Mouse (Mus musculus) C2C12 (cell line): ENCODE data around the gene Cdc42ep5. TPM values are rescaled to one million over a fixed set of nuclear protein-coding genes. Genes with fewer than 3 reads are reported as not detected.

Experiments
- H3K27me3 ChIP-seq: one replicate; pipeline ENCODE4 v1.6.1; 2011; ENCODE audit not compliant: control insufficient read depth, insufficient read depth, insufficient read length
- H3K36me3 ChIP-seq: one replicate; pipeline ENCODE4 v1.6.1; 2011; ENCODE audit not compliant: control insufficient read depth, insufficient read depth
- H3K4me3 ChIP-seq: one replicate; pipeline ENCODE4 v1.5.1; 2011; ENCODE audit warnings: mild to moderate bottlenecking, control low read depth; ENCODE audit not compliant: poor library complexity, insufficient read depth, severe bottlenecking
- H3K79me2 ChIP-seq: one replicate; pipeline ENCODE4 v1.6.1; 2011; ENCODE audit not compliant: control insufficient read depth, insufficient read depth
- H3K79me3 ChIP-seq: one replicate; pipeline ENCODE4 v1.6.1; 2011; ENCODE audit warnings: low read depth, control low read depth
- H3ac ChIP-seq: one replicate; pipeline ENCODE3; 2011; ENCODE audit warnings: low read depth; ENCODE audit not compliant: control insufficient read depth, insufficient read length
- CEBPB ChIP-seq: IDR thresholded peaks from one replicate; pipeline ENCODE4 v1.6.1; 2011; ENCODE audit warnings: low read depth, mild to moderate bottlenecking, control low read depth, moderate library complexity
- CTCF ChIP-seq: IDR thresholded peaks from one replicate; pipeline ENCODE4 v1.5.1; 2011; ENCODE audit not compliant: control insufficient read depth, insufficient read depth, insufficient read length
- FOSL1 ChIP-seq: IDR thresholded peaks from one replicate; pipeline ENCODE4 v1.8.0; 2011; ENCODE audit warnings: mild to moderate bottlenecking, low read length; ENCODE audit not compliant: poor library complexity, insufficient read depth, severe bottlenecking
- MAX ChIP-seq: IDR thresholded peaks from one replicate; pipeline ENCODE4 v1.6.1; 2011; ENCODE audit warnings: mild to moderate bottlenecking, control low read depth
- MYOD1 ChIP-seq: IDR thresholded peaks from one replicate; pipeline ENCODE4 v1.6.1; 2011; ENCODE audit warnings: low read depth; ENCODE audit not compliant: control insufficient read depth, insufficient read length
- MYOG ChIP-seq: IDR thresholded peaks from one replicate; pipeline ENCODE4 v1.6.1; 2011; ENCODE audit not compliant: control insufficient read depth, insufficient read length; ENCODE audit errors: extremely low read depth
- USF1 ChIP-seq: IDR thresholded peaks from one replicate; pipeline ENCODE4 v1.6.1; 2011; ENCODE audit warnings: low read depth, mild to moderate bottlenecking, control low read depth, moderate library complexity
- polyA plus RNA-seq: library from polyadenylated mRNA; unstranded; fragments of >200 nt; fragmentation: generic; extraction: Trizol; gene quantifications from one replicate; pipeline ENCODE4 v1.2.1, GENCODE M21; 2012; ENCODE audit warnings: missing spikeins

The Cdc42ep5 gene
- polyA plus RNA-seq, 1 experiment: 26.1 TPM

DNA sequence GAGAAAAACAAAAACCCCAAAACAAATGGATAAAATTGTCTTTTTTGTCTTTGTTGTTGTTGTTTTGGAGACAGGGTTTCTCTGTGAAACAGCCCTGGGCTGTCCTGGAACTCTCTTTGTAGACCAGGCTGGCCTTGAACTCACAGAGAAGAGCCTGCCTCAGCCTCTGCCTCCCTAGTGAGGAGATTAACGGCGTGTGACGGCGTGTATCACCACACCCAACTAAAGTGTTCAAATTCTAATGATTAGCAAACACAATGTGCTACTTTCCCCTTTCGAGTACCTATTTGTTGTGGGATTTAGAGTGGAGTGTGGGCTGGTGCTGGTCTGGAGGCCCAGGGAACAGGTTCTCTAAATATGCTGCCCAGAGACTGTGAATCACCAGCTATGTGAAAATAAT, 29.7 kb downstream of the Cdc42ep5 start:
- Histone ChIP-seq H3K4me3 (no peak overlapping the region), H3K79me3 (peaks cover 28% of the 10 kb centered on the region), H3ac (no peak overlapping the region), H3K79me2 (peaks cover 46% of the 10 kb centered on the region), H3K36me3 (peaks cover 15% of the 10 kb centered on the region), H3K27me3 (no peaks in the 10 kb centered on the region)
- no peak for TF ChIP-seq USF1
- no peak for TF ChIP-seq MYOG
- no peak for TF ChIP-seq CTCF
- TF ChIP-seq MYOD1: no peak
- no peak for TF ChIP-seq MAX

DNA sequence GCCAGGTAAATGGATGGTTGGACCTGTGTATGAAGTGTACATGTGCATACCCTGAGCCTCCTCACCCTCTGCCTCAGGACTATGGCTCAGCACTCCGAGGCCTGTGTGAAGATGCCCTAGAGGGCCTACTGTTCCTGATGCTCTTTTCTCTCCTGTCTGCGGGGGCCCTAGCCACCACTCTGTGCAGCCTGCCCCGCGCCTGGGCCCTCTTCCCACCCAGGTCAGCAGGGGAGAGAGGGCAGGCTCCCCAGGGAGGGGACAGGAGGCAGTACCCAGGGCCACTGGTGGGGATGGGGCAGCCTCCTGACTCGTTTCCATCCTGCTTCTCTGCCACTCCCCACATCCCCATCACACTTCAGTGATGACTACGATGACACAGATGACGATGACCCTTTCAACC, 31.7 kb downstream of the Cdc42ep5 start:
- Histone ChIP-seq H3ac (no peak overlapping the region), H3K36me3 (no peaks in the 10 kb centered on the region), H3K27me3 (no peaks in the 10 kb centered on the region), H3K79me2 (peaks cover 27% of the 10 kb centered on the region), H3K79me3 (peaks cover 10% of the 10 kb centered on the region), H3K4me3 (no peak overlapping the region)
- TF ChIP-seq MYOG (no peak), USF1 (no peak), MYOD1 (no peak), CEBPB (no peak), CTCF (no peak), MAX (no peak), FOSL1 (no peak)

DNA sequence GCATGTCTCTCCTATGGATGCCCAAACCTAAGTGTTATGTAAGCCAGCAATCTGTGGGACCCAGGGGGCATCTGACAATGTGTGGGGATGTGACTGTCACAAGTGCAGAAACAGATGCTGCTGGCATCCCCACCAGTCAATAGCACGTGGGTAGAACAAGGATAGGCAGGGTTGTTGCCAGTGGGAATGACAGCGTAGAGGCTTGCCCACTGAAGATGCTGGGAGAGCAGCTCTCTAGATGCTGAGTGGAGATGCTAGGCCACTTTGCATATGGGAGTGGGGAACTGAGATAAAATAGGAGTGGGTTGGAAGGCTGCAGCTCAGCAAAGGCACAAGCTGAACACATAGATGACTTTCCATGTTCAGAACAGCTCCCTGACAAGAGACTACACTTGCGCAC, 32.1 kb downstream of the Cdc42ep5 start:
- Histone ChIP-seq H3K36me3 (no peaks in the 10 kb centered on the region), H3K27me3 (no peaks in the 10 kb centered on the region), H3K79me2 (peaks cover 23% of the 10 kb centered on the region), H3ac (no peak overlapping the region), H3K4me3 (no peak overlapping the region), H3K79me3 (peaks cover 5% of the 10 kb centered on the region)
- TF ChIP-seq FOSL1 (no peak), MAX (no peak), MYOD1 (no peak), MYOG (no peak), USF1 (no peak), CEBPB (no peak), CTCF (no peak)

DNA sequence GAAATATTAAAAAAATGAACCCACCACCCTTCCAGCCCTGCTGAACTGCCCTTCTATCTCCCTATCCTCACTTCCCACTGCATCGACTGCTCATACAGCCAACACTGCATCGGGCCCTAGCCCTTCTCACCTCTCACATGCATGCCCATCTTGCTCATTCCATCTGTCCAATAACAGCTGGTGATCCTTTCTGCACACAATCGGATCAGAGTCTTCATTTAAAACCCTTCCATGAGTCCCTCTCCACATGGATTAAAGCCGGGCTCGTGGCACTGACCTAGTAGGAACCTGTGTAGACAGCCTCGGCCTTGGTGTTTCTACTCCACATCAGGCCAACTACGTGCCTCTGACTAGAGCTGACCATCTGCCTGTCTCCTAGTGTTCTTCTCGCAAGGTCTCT, 32.7 kb downstream of the Cdc42ep5 start:
- Histone ChIP-seq H3K36me3 (no peaks in the 10 kb centered on the region), H3K4me3 (no peak overlapping the region), H3K79me2 (peaks cover 17% of the 10 kb centered on the region), H3K27me3 (no peaks in the 10 kb centered on the region), H3K79me3 (peaks cover 2% of the 10 kb centered on the region), H3ac (no peak overlapping the region)
- TF ChIP-seq CTCF (no peak), FOSL1 (no peak), CEBPB (no peak), MYOG (no peak), USF1 (no peak), MYOD1 (no peak), MAX (no peak)

DNA sequence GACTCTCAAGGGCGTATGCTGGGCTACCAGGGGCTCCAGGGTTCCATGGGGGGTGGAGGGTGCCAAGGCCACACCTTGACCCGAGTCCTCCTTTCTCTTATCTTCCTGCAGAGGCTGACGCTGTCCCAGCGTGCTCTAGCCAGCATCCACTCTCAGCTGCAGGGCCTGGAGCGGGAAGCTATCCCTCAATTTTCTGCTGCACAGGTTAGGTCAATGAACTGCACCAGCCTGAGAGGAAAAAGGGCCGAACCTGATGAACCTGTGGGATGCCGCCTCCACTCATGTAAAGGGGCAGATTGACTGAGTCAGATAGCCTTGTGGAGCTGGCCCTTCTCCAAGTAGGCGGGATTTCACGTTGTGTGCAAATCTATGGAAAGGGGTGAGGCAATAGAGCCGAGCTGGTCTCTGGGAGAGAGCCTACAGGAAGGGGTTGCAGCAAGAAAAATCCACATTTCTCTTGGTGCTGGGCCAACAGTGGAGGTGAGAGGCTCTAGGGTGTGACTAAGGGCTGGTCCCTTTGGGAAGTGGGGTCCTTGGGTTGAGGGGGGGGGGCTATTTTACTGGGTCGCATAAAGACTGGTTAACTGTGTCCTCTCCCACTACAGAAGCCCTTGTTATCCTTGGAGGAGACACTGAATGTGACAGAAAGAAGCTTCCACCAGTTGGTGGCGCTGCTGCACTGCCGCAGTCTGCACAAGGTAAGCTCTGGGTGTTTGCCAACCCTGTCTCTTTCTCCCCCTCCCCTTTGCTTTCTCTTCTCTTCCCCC, 33.8 kb downstream of the Cdc42ep5 start:
- H3K27me3 ChIP-seq: no peaks in the 10 kb centered on the region
- H3K36me3 ChIP-seq: no peaks in the 10 kb centered on the region
- TF ChIP-seq MYOD1 (no peak), MYOG (no peak), CEBPB (no peak), CTCF (peak; percentile 81)
- H3K79me3 ChIP-seq: peaks cover 2% of the 10 kb centered on the region
- H3K4me3 ChIP-seq: no peak overlapping the region
- H3K79me2 ChIP-seq: peaks cover 12% of the 10 kb centered on the region
- no peak overlapping the region for H3ac ChIP-seq

DNA sequence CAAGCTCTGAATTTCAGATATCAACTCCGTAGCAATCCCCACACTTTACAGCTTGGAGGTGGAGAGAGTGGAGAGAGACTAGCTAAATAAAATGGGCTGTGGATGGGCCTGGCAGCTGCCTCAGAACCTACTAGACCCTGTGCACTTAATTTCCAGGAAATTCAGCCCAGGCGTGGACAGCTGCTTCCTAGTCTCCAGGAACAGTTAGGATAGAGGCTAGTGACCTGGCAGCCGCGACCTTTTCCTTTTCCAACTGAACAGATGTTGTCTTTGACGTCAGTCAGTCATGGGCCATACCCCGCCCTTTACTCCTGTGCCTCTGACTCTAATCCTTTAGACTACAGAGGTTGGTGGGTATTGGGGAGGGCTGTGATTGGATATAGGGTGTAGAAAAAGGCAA, 35.8 kb downstream of the Cdc42ep5 start:
- Histone ChIP-seq H3K79me2 (no peaks in the 10 kb centered on the region), H3K4me3 (no peak overlapping the region), H3K36me3 (no peaks in the 10 kb centered on the region), H3K79me3 (no peaks in the 10 kb centered on the region), H3ac (no peak overlapping the region), H3K27me3 (no peaks in the 10 kb centered on the region)
- TF ChIP-seq CTCF (no peak), CEBPB (no peak), MYOD1 (peak; percentile 1), MAX (no peak), FOSL1 (no peak), USF1 (no peak), MYOG (no peak)
